Mouse (Mus musculus) hindbrain, embryonic 16.5 days (tissue): ENCODE results near the gene Slc26a9. TPM values are rescaled to one million over a fixed set of nuclear protein-coding genes. Genes with fewer than 3 reads are reported as not detected.

Experiments
- ATAC-seq: fragments of 200-750 bp; cut with Nextera tagmentation; 2 replicates; pipeline ENCODE4 v1.8.0; 2017; ENCODE audit warnings: moderate TSS enrichment, moderate library complexity
- H3K27ac ChIP-seq: fragments of 300-500 bp; sonication (generic); 2 replicates; pipeline ENCODE4 v1.5.1; 2014; ENCODE audit warnings: low read depth, mild to moderate bottlenecking, control low read depth, low read length, moderate library complexity
- H3K27me3 ChIP-seq: fragments of 300-500 bp; sonication (generic); replicated peaks from 2 replicates; pipeline ENCODE4 v1.6.1; 2014; ENCODE audit warnings: low read length; ENCODE audit not compliant: control insufficient read depth, insufficient read depth
- H3K36me3 ChIP-seq: fragments of 300-500 bp; sonication (generic); 2 replicates; pipeline ENCODE4 v1.6.1; 2014; ENCODE audit warnings: mild to moderate bottlenecking, low read length, moderate library complexity, mixed read lengths; ENCODE audit not compliant: control insufficient read depth, insufficient read depth
- H3K4me1 ChIP-seq: fragments of 300-500 bp; sonication (generic); 2 replicates; pipeline ENCODE4 v1.6.1; 2014; ENCODE audit warnings: low read depth, low read length; ENCODE audit not compliant: control insufficient read depth, insufficient read depth
- H3K4me2 ChIP-seq: fragments of 300-500 bp; sonication (generic); 2 replicates; pipeline ENCODE4 v1.6.1; 2014; ENCODE audit warnings: mild to moderate bottlenecking, low read length, control low read depth, moderate library complexity
- H3K4me3 ChIP-seq: fragments of 300-500 bp; sonication (generic); 2 replicates; pipeline ENCODE4 v1.5.1; 2014; ENCODE audit warnings: mild to moderate bottlenecking, low read length, control low read depth, moderate library complexity
- H3K9ac ChIP-seq: fragments of 300-500 bp; sonication (generic); 2 replicates; pipeline ENCODE4 v1.6.1; 2014; ENCODE audit warnings: low read depth, mild to moderate bottlenecking, control low read depth, low read length, moderate library complexity
- H3K9me3 ChIP-seq: fragments of 300-500 bp; sonication (generic); 2 replicates; pipeline ENCODE4 v1.6.1; 2014; ENCODE audit warnings: mild to moderate bottlenecking, low read length, moderate library complexity; ENCODE audit not compliant: control insufficient read depth
- WGBS: fragments of 180-500 bp; shearing (Covaris S2); extraction: QIAGEN DNeasy Blood & Tissue Kit; methylation state at CpG from one replicate; pipeline ENCODE4 v1.1.7; 2014; 5-methylcytosine and 5-hydroxymethylcytosine counted together
- polyA plus RNA-seq: library from polyadenylated mRNA; unstranded; fragments of >200 nt; fragmentation: Nextera tagmentation; extraction: Ambion mirVana; gene quantifications from 2 replicates; pipeline ENCODE4 v1.2.1, GENCODE M21; 2015

The Slc26a9 gene
- polyA plus RNA-seq, 1 experiment from 2014 or later: 0.18 TPM

- no peak overlapping the region for H3K4me2 ChIP-seq
- ATAC-seq: no peak
Measured at GRCm38 (mm10) chr1:131771440-131771839, 27.6 kb downstream of the Slc26a9 start.

GRCm38 (mm10) chr1:131794591-131794990, 50.8 kb downstream of the Slc26a9 start:
- H3K4me3 ChIP-seq: no peak overlapping the region
- no peak overlapping the region for H3K9ac ChIP-seq
- no peak for ATAC-seq
- H3K4me2 ChIP-seq: no peak overlapping the region
- H3K9me3 ChIP-seq: no peaks in the 10 kb centered on the region
- H3K36me3 ChIP-seq: no peaks in the 10 kb centered on the region
- no peaks in the 10 kb centered on the region; the same call in 1 of the 2 replicates for H3K4me1 ChIP-seq
- H3K27ac ChIP-seq: no peak overlapping the region
- 25% methylated on average over 3 of the region's 3 CpGs for WGBS
- H3K27me3 ChIP-seq: no peaks in the 10 kb centered on the region

More at GRCm38 (mm10) chr1:131771440-131771839, 27.6 kb downstream of the Slc26a9 start:
- Histone ChIP-seq H3K9ac (no peak overlapping the region), H3K27ac (no peak overlapping the region), H3K4me3 (no peak overlapping the region), H3K36me3 (no peaks in the 10 kb centered on the region), H3K27me3 (no peaks in the 10 kb centered on the region), H3K4me1 (no peaks in the 10 kb centered on the region; the same call in 1 of the 2 replicates), H3K9me3 (no peaks in the 10 kb centered on the region)

- no peaks in the 10 kb centered on the region for H3K27me3 ChIP-seq
- H3K9ac ChIP-seq: no peak overlapping the region
- no peaks in the 10 kb centered on the region for H3K36me3 ChIP-seq
- no peak overlapping the region for H3K4me3 ChIP-seq
- no peaks in the 10 kb centered on the region; the same call in 1 of the 2 replicates for H3K4me1 ChIP-seq
- 88% methylated on average over 3 of the region's 3 CpGs for WGBS
- no peaks in the 10 kb centered on the region for H3K9me3 ChIP-seq
- no peak overlapping the region for H3K27ac ChIP-seq
- H3K4me2 ChIP-seq: no peak overlapping the region
- no peak for ATAC-seq
Measured at GRCm38 (mm10) chr1:131795171-131795570, 51.3 kb downstream of the Slc26a9 start.

- H3K4me3 ChIP-seq: peak within 1 kb of the TSS; percentile 24
- no peaks in the 10 kb centered on the region for H3K36me3 ChIP-seq
- no peaks in the 10 kb centered on the region for H3K9me3 ChIP-seq
- peak within 1 kb of the TSS; percentile 59 for H3K4me2 ChIP-seq
- no peaks in the 10 kb centered on the region; the same call in 1 of the 2 replicates for H3K4me1 ChIP-seq
- ATAC-seq: peak; percentile 52; the same call in 1 of the 2 replicates
- H3K27ac ChIP-seq: no peak within 1 kb of the TSS
- WGBS: 7% methylated on average over 26 of the region's 26 CpGs
- no peaks in the 10 kb centered on the region for H3K27me3 ChIP-seq
- H3K9ac ChIP-seq: peak within 1 kb of the TSS; percentile 59; the same call in 1 of the 2 replicates
Measured at GRCm38 (mm10) chr1:131797202-131797909, 53.5 kb downstream of the Slc26a9 start, which contains the start of gene Pm20d1. Gene Pm20d1 (plus strand): TSS chr1:131797381.

GRCm38 (mm10) chr1:131800001-131800400, 56.2 kb downstream of the Slc26a9 start:
- no peak overlapping the region for H3K27ac ChIP-seq
- no peak for ATAC-seq
- H3K27me3 ChIP-seq: no peaks in the 10 kb centered on the region
- H3K4me2 ChIP-seq: no peak overlapping the region
- WGBS: 50% methylated on average over 1 of the region's 1 CpGs
- no peak overlapping the region for H3K4me3 ChIP-seq
- H3K9me3 ChIP-seq: no peaks in the 10 kb centered on the region
- no peaks in the 10 kb centered on the region; the same call in 1 of the 2 replicates for H3K4me1 ChIP-seq
- no peaks in the 10 kb centered on the region for H3K36me3 ChIP-seq
- H3K9ac ChIP-seq: no peak overlapping the region

- Histone ChIP-seq H3K9me3 (no peaks in the 10 kb centered on the region), H3K36me3 (no peaks in the 10 kb centered on the region), H3K27ac (no peak overlapping the region), H3K4me1 (no peaks in the 10 kb centered on the region; the same call in 1 of the 2 replicates), H3K4me2 (no peak overlapping the region), H3K27me3 (no peaks in the 10 kb centered on the region), H3K9ac (no peak overlapping the region), H3K4me3 (no peak overlapping the region)
- no peak for ATAC-seq
- WGBS: 94% methylated on average over 8 of the region's 8 CpGs
Measured at GRCm38 (mm10) chr1:131801071-131801470, 57.2 kb downstream of the Slc26a9 start.

- 87% methylated on average over 5 of the region's 5 CpGs for WGBS
- H3K4me1 ChIP-seq: no peaks in the 10 kb centered on the region
- no peaks in the 10 kb centered on the region for H3K9me3 ChIP-seq
- ATAC-seq: no peak
- H3K36me3 ChIP-seq: no peaks in the 10 kb centered on the region
- H3K4me3 ChIP-seq: no peak overlapping the region
- H3K27ac ChIP-seq: no peak overlapping the region
- H3K9ac ChIP-seq: no peak overlapping the region
- no peaks in the 10 kb centered on the region for H3K27me3 ChIP-seq
- no peak overlapping the region for H3K4me2 ChIP-seq
Measured at GRCm38 (mm10) chr1:131802652-131803051, 58.8 kb downstream of the Slc26a9 start.

GRCm38 (mm10) chr1:131804166-131804565, 60.3 kb downstream of the Slc26a9 start:
- no peak overlapping the region for H3K4me3 ChIP-seq
- no peaks in the 10 kb centered on the region for H3K4me1 ChIP-seq
- no peaks in the 10 kb centered on the region for H3K27me3 ChIP-seq
- no peaks in the 10 kb centered on the region for H3K9me3 ChIP-seq
- H3K4me2 ChIP-seq: no peak overlapping the region
- no peaks in the 10 kb centered on the region for H3K36me3 ChIP-seq
- H3K9ac ChIP-seq: no peak overlapping the region
- WGBS: 93% methylated on average over 3 of the region's 3 CpGs
- no peak for ATAC-seq
- no peak overlapping the region for H3K27ac ChIP-seq

GRCm38 (mm10) chr1:131808986-131809385, 65.2 kb downstream of the Slc26a9 start:
- no peaks in the 10 kb centered on the region for H3K27me3 ChIP-seq
- H3K36me3 ChIP-seq: no peaks in the 10 kb centered on the region
- H3K27ac ChIP-seq: no peak overlapping the region
- no peak overlapping the region for H3K9ac ChIP-seq
- 85% methylated on average over 1 of the region's 1 CpGs for WGBS
- H3K4me3 ChIP-seq: no peak overlapping the region
- no peak for ATAC-seq
- no peak overlapping the region for H3K4me2 ChIP-seq
- H3K9me3 ChIP-seq: no peaks in the 10 kb centered on the region
- H3K4me1 ChIP-seq: no peaks in the 10 kb centered on the region
